Mouse (Mus musculus) midbrain, postnatal 0 days (tissue): ENCODE data around the gene Mpzl1. TPM values are rescaled to one million over a fixed set of nuclear protein-coding genes. Genes with fewer than 3 reads are reported as not detected.

Experiments
- ATAC-seq: fragments of 200-750 bp; cut with Nextera tagmentation; 2 replicates; pipeline ENCODE4 v1.8.0; 2017; ENCODE audit warnings: moderate number of reproducible peaks, mild to moderate bottlenecking, moderate TSS enrichment, moderate library complexity; ENCODE audit not compliant: low FRiP score
- DNase-seq: peaks from one replicate; pipeline ENCODE4 v3.0.0-alpha.2; 2015; ENCODE audit warnings: low spot score
- H3K27ac ChIP-seq: fragments of 300-500 bp; sonication (generic); 2 replicates; pipeline ENCODE4 v1.5.1; 2014; ENCODE audit warnings: low read depth, mild to moderate bottlenecking, low read length, mixed read lengths
- H3K27me3 ChIP-seq: fragments of 300-500 bp; sonication (generic); 2 replicates; pipeline ENCODE4 v1.6.1; 2014; ENCODE audit warnings: low read length, control low read depth, mixed read lengths; ENCODE audit not compliant: insufficient read depth
- H3K36me3 ChIP-seq: fragments of 300-500 bp; sonication (generic); 2 replicates; pipeline ENCODE4 v1.6.1; 2014; ENCODE audit warnings: low read length, control low read depth, mixed read lengths; ENCODE audit not compliant: insufficient read depth
- H3K4me1 ChIP-seq: fragments of 300-500 bp; sonication (generic); 2 replicates; pipeline ENCODE4 v1.6.1; 2014; ENCODE audit warnings: mild to moderate bottlenecking, control low read depth, antibody characterized with exemption, low read length, mixed read lengths; ENCODE audit not compliant: insufficient read depth
- H3K4me2 ChIP-seq: fragments of 300-500 bp; sonication (generic); 2 replicates; pipeline ENCODE4 v1.6.1; 2014; ENCODE audit warnings: low read depth, mild to moderate bottlenecking, low read length, mixed read lengths; ENCODE audit not compliant: poor library complexity, severe bottlenecking
- H3K4me3 ChIP-seq: fragments of 300-500 bp; sonication (generic); 2 replicates; pipeline ENCODE4 v1.5.1; 2014; ENCODE audit warnings: low read depth, mild to moderate bottlenecking, low read length, moderate library complexity
- H3K9ac ChIP-seq: fragments of 300-500 bp; sonication (generic); replicated peaks from 2 replicates; pipeline ENCODE4 v1.6.1; 2014; ENCODE audit warnings: mild to moderate bottlenecking, low read length, moderate library complexity, mixed read lengths; ENCODE audit not compliant: poor library complexity, severe bottlenecking
- H3K9me3 ChIP-seq: fragments of 300-500 bp; sonication (generic); 2 replicates; pipeline ENCODE4 v1.6.1; 2016; ENCODE audit warnings: low read length, control low read depth
- CTCF ChIP-seq: IDR thresholded peaks from 2 replicates; pipeline ENCODE4 v1.5.1; 2016; ENCODE audit warnings: antibody characterized with exemption, mild to moderate bottlenecking
- WGBS: fragments of 180-500 bp; shearing (Covaris S2); extraction: QIAGEN DNeasy Blood & Tissue Kit; methylation state at CpG from one replicate; pipeline ENCODE4 v1.1.7; 2014; 5-methylcytosine and 5-hydroxymethylcytosine counted together
- polyA plus RNA-seq: library from polyadenylated mRNA; unstranded; fragments of >200 nt; fragmentation: Nextera tagmentation; extraction: Ambion mirVana; gene quantifications from 2 replicates; pipeline ENCODE4 v1.2.1, GENCODE M21; 2015
- total RNA-seq: library from RNA; depleted of rRNA; stranded (reverse); fragments of >200 nt; gene quantifications from 2 replicates; pipeline ENCODE4 v1.2.3, GENCODE M21; 2014

The Mpzl1 gene
- total and polyA plus RNA-seq, 2 experiments from 2014 or later, result 29.7 to 138 TPM

GRCm38 (mm10) chr1:165587845-165588244 is 46.5 kb downstream of the Mpzl1 start:
- Histone ChIP-seq H3K4me2 (no peak overlapping the region), H3K4me1 (no peaks in the 10 kb centered on the region), H3K4me3 (no peak overlapping the region), H3K36me3 (peaks cover 16% of the 10 kb centered on the region), H3K9me3 (no peaks in the 10 kb centered on the region), H3K27ac (no peak overlapping the region), H3K27me3 (no peaks in the 10 kb centered on the region), H3K9ac (no peak overlapping the region)
- DNase-seq, result no peak
- no peak for ATAC-seq
- TF ChIP-seq CTCF, result no peak
- WGBS, result 85% methylated on average over 8 of the region's 8 CpGs

GRCm38 (mm10) chr1:165586366-165586765 is 48.0 kb downstream of the Mpzl1 start:
- no peak overlapping the region for H3K9ac ChIP-seq
- no peak overlapping the region for H3K27ac ChIP-seq
- H3K36me3 ChIP-seq, result peaks cover 3% of the 10 kb centered on the region; the same call in 1 of the 2 replicates
- TF ChIP-seq CTCF, result no peak
- H3K4me3 ChIP-seq, result no peak overlapping the region
- no peaks in the 10 kb centered on the region for H3K27me3 ChIP-seq
- no peaks in the 10 kb centered on the region for H3K9me3 ChIP-seq
- no peak for DNase-seq
- no peak for ATAC-seq
- no peaks in the 10 kb centered on the region for H3K4me1 ChIP-seq
- WGBS, result 92% methylated on average over 1 of the region's 1 CpGs
- no peak overlapping the region for H3K4me2 ChIP-seq

GRCm38 (mm10) chr1:165585389-165586104 is 48.8 kb downstream of the Mpzl1 start:
- Histone ChIP-seq H3K4me3 (no peak overlapping the region), H3K4me1 (no peaks in the 10 kb centered on the region), H3K36me3 (no peaks in the 10 kb centered on the region; the same call in 1 of the 2 replicates), H3K4me2 (no peak overlapping the region), H3K27ac (no peak overlapping the region), H3K9ac (no peak overlapping the region), H3K9me3 (no peaks in the 10 kb centered on the region), H3K27me3 (no peaks in the 10 kb centered on the region)
- WGBS, result 70% methylated on average over 14 of the region's 14 CpGs
- ATAC-seq (no peak), DNase-seq (no peak)
- TF ChIP-seq CTCF, result no peak

- WGBS, result 39% methylated on average over 12 of the region's 12 CpGs
- Histone ChIP-seq H3K4me2 (no peak overlapping the region), H3K4me1 (no peaks in the 10 kb centered on the region), H3K27ac (no peak overlapping the region), H3K27me3 (no peaks in the 10 kb centered on the region), H3K9ac (no peak overlapping the region), H3K36me3 (no peaks in the 10 kb centered on the region), H3K4me3 (no peak overlapping the region), H3K9me3 (no peaks in the 10 kb centered on the region)
- ATAC-seq, result 0 out of 2 replicates have a peak, but pooled peaks have one; percentile 47
- DNase-seq, result peak; percentile 83
- TF ChIP-seq CTCF, result peak; percentile 85
These were observed 50.7 kb downstream of the Mpzl1 start for GRCm38 (mm10) chr1:165583529-165584184.

DNA sequence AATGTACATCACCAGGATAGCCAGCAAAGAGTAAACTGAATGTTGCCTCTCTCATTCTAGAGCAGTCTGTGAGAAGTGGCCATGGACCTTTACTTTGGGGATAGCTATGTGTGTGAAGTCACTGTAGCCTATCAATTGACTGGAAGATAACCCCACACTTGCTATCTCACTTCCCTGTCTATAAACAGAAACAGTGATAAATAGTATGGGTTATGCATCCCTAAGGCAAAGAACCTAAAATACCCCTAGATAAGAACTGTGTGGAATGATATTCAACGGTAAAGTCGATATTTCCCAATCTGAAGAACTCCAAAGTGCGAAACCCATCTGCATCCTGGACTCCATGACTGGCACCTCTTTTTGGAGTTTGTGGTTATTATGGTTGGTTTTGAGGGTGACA is 53.1 kb downstream of the Mpzl1 start:
- H3K4me2 ChIP-seq, result no peak overlapping the region
- H3K27ac ChIP-seq, result no peak overlapping the region
- TF ChIP-seq CTCF, result no peak
- 98% methylated on average over 3 of the region's 3 CpGs for WGBS
- H3K36me3 ChIP-seq, result no peaks in the 10 kb centered on the region
- no peaks in the 10 kb centered on the region for H3K27me3 ChIP-seq
- no peak overlapping the region for H3K9ac ChIP-seq
- no peak overlapping the region for H3K4me3 ChIP-seq
- no peaks in the 10 kb centered on the region for H3K4me1 ChIP-seq
- no peaks in the 10 kb centered on the region for H3K9me3 ChIP-seq
- DNase-seq (no peak), ATAC-seq (no peak)

DNA sequence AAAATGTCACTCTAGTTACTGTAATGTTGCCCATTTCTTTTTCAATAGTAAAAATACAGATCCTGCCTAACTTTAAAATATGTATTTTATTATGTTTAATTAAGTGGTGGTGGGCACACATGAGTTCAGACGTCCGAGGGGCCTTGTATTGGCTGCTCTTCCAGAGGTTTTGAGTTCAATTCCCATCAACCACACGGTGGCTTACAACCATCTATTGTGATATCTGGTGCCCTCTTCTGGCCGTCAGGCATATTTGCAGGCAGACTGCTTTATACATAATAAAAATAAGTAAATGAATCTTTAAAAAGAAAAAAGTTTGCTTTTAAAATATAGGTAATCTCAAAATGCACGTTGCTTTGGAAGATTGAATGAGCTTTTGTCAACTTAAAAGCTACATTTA is 55.0 kb downstream of the Mpzl1 start:
- no peak for ATAC-seq
- no peaks in the 10 kb centered on the region for H3K36me3 ChIP-seq
- H3K4me2 ChIP-seq, result no peak overlapping the region
- H3K9ac ChIP-seq, result no peak overlapping the region
- no peak overlapping the region for H3K4me3 ChIP-seq
- WGBS, result 50% methylated on average over 5 of the region's 5 CpGs
- no peaks in the 10 kb centered on the region for H3K4me1 ChIP-seq
- no peaks in the 10 kb centered on the region for H3K27me3 ChIP-seq
- H3K27ac ChIP-seq, result no peak overlapping the region
- no peaks in the 10 kb centered on the region for H3K9me3 ChIP-seq
- TF ChIP-seq CTCF, result peak; percentile 43
- DNase-seq, result no peak
